Mouse (Mus musculus): Measurements from ENCODE around the gene Tmed9.
"Not testable (repeated sequence)": the region's sequence is repeated elsewhere in the genome, so short reads cannot be mapped to it uniquely, and the experiment has no call there.

DNA sequence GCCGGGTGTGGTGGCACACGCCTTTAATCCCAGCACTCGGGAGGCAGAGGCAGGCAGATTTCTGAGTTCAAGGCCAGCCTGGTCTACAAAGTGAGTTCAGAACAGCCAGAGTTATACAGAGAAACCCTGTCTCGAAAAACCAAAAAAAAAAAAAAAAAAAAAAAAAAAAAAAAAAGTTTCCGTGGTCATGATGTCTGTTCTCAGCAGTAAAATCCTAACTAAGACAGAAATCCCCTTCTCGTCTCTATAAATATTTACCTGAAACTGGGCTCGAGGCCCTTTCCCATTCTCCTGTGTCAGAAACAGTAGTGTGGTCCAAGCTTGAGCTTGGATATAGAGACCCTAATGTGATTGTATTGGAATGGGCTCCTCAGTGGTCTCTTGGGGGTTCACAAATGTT is 3.3 kb downstream of the Tmed9 start:
- TF ChIP-seq CTCF (IDR thresholded peaks at IDR 0.05; ENCODE audit: low read depth, low read length); POLR2AphosphoS5 (IDR thresholded peaks at IDR 0.05; ENCODE audit: insufficient replicate concordance, low read depth, low read length); TAL1 (conservative IDR thresholded peaks at IDR 0.05; ENCODE audit: low read depth, low read length): not testable (repeated sequence)

All from G1E (cell line).